Mouse (Mus musculus) erythroblast, adult 5-6 weeks (primary cell): ENCODE measurements around the gene Tmem151b. TPM values are rescaled to one million over a fixed set of nuclear protein-coding genes. Genes with fewer than 3 reads are reported as not detected.
A peak's percentile ranks its signal among the peaks of the same experiment; 100 is the strongest.

Experiments used
- ATAC-seq: replicated peaks from 2 replicates; pipeline ENCODE4 v1.8.0; 2016; ENCODE audit warnings: moderate number of reproducible peaks, mild to moderate bottlenecking, moderate TSS enrichment, inconsistent platforms; ENCODE audit not compliant: poor library complexity, low FRiP score, severe bottlenecking
- total RNA-seq, 2 experiments: library from RNA; stranded (forward) in 1 of 2; stranded (reverse) in 1 of 2; fragments of 150-400 nt in 1 of 2; fragments of 200-764, 138-1000 nt in 1 of 2; gene quantifications; 2 replicates each; pipeline versions ENCODE4 v1.2.3 to v1.2.4; 2015 to 2017; ENCODE audit warnings: low replicate concordance in 2 of 2

Tmem151b gene
- total RNA-seq (2015; ENCODE audit: low replicate concordance) (not detected in 2 replicates), total RNA-seq (2017; ENCODE audit: low replicate concordance) (not detected in 2 replicates)

GRCm38 (mm10) chr17:45549617-45550181, at the start of gene Tmem151b:
Gene Tmem151b, minus strand, starts transcription at chr17:45549677.
- ATAC-seq, result no peak

GRCm38 (mm10) chr17:45598891-45599290, 49.4 kb upstream of the Tmem151b start:
- ATAC-seq, result no peak

GRCm38 (mm10) chr17:45598376-45598775, 48.9 kb upstream of the Tmem151b start:
- ATAC-seq, result no peak

GRCm38 (mm10) chr17:45597787-45598186, 48.3 kb upstream of the Tmem151b start:
- ATAC-seq, result no peak

- peak; percentile 66 for ATAC-seq
Observed at GRCm38 (mm10) chr17:45596631-45597396, 47.3 kb upstream of the Tmem151b start.

- ATAC-seq, result no peak
Observed at GRCm38 (mm10) chr17:45595736-45596390, 46.4 kb upstream of the Tmem151b start.

- peak; percentile 50 for ATAC-seq
Observed at GRCm38 (mm10) chr17:45594881-45595735, 45.6 kb upstream of the Tmem151b start.

GRCm38 (mm10) chr17:45594195-45594594, 44.7 kb upstream of the Tmem151b start:
- ATAC-seq, result no peak

GRCm38 (mm10) chr17:45593479-45593878, 44.0 kb upstream of the Tmem151b start:
- ATAC-seq, result peak; percentile 76

- ATAC-seq, result peak; percentile 19; the same call in 1 of the 2 replicates
Observed at GRCm38 (mm10) chr17:45592606-45593431, 43.3 kb upstream of the Tmem151b start.

GRCm38 (mm10) chr17:45591701-45592605, 42.5 kb upstream of the Tmem151b start:
- ATAC-seq, result no peak

- ATAC-seq, result no peak
Observed at GRCm38 (mm10) chr17:45590410-45590809, 40.9 kb upstream of the Tmem151b start.

- no peak for ATAC-seq
Observed at GRCm38 (mm10) chr17:45589844-45590243, 40.4 kb upstream of the Tmem151b start.

GRCm38 (mm10) chr17:45589236-45589635, 39.8 kb upstream of the Tmem151b start:
- no peak for ATAC-seq

- ATAC-seq, result no peak
Observed at GRCm38 (mm10) chr17:45588370-45588769, 38.9 kb upstream of the Tmem151b start.

GRCm38 (mm10) chr17:45586449-45586837, 37.0 kb upstream of the Tmem151b start:
- no peak for ATAC-seq

GRCm38 (mm10) chr17:45585725-45586448, 36.4 kb upstream of the Tmem151b start:
- ATAC-seq, result no peak
